Mouse (Mus musculus): ENCODE results near the gene Ss18l2. TPM values are rescaled to one million over a fixed set of nuclear protein-coding genes. Genes with fewer than 3 reads are reported as not detected.

Ss18l2 gene
- total RNA-seq, 2 experiments from 2014 or later = 73.2 to 84.3 TPM

- DNase-seq = peak; percentile 88 to 90
Observed at GRCm38 (mm10) chr9:121704646-121705625, 5.2 kb upstream of the Ss18l2 start, which contains the start of gene Sec22c. Gene Sec22c (minus strand): TSS chr9:121705490.

GRCm38 (mm10) chr9:121706029-121706675, 4.0 kb upstream of the Ss18l2 start:
- peak; percentile 0 to 1 for DNase-seq

- no peak for DNase-seq
Observed at GRCm38 (mm10) chr9:121707801-121708200, 2.3 kb upstream of the Ss18l2 start.

- no peak for DNase-seq
Observed at GRCm38 (mm10) chr9:121708506-121709486, 1.3 kb upstream of the Ss18l2 start.

GRCm38 (mm10) chr9:121710584-121710975, 451 bp downstream of the Ss18l2 start:
- DNase-seq = no peak

GRCm38 (mm10) chr9:121717048-121717447, 6.9 kb downstream of the Ss18l2 start:
- DNase-seq = no peak

- no peak for DNase-seq
Observed at GRCm38 (mm10) chr9:121718070-121718705, 8.1 kb downstream of the Ss18l2 start.

GRCm38 (mm10) chr9:121718792-121719318, 8.7 kb downstream of the Ss18l2 start, which contains the start of gene Nktr:
Gene Nktr (plus strand): TSS chr9:121719169.
- DNase-seq = peak; percentile 97 to 98

GRCm38 (mm10) chr9:121719347-121720331, 9.5 kb downstream of the Ss18l2 start:
- peak in 1 of 2 experiments; percentile 23 for DNase-seq

- DNase-seq = no peak
Observed at GRCm38 (mm10) chr9:121740490-121740889, 30.4 kb downstream of the Ss18l2 start.

GRCm38 (mm10) chr9:121741168-121741567, 31.0 kb downstream of the Ss18l2 start:
- no peak for DNase-seq

GRCm38 (mm10) chr9:121744051-121744450, 33.9 kb downstream of the Ss18l2 start:
- no peak for DNase-seq

- DNase-seq = no peak
Observed at GRCm38 (mm10) chr9:121752774-121753173, 42.6 kb downstream of the Ss18l2 start.

- DNase-seq = no peak
Observed at GRCm38 (mm10) chr9:121754624-121755023, 44.5 kb downstream of the Ss18l2 start.

GRCm38 (mm10) chr9:121756785-121757184, 46.7 kb downstream of the Ss18l2 start:
- DNase-seq = no peak

GRCm38 (mm10) chr9:121757432-121757831, 47.3 kb downstream of the Ss18l2 start:
- DNase-seq = no peak

- DNase-seq = no peak
Observed at GRCm38 (mm10) chr9:121757835-121758814, 48.0 kb downstream of the Ss18l2 start.
